ENCODE assay signal across 19 mouse cellular contexts in genomic region chr19:36098916-36099315, GRCm38 (mm10). TPM values are rescaled to one million over a fixed set of nuclear protein-coding genes. Genes with fewer than 3 reads are reported as not detected.
"Had no signal": no experiment of that assay in that cellular context is flagged by ENCODE, and none has a peak within 500 bp of the region (broad histone marks: within the 10 kb centered on the region; RNA-seq: fewer than 3 reads in every experiment).

No protein-coding gene starts in this region.

- H3K27ac ChIP-seq: neural tube, embryonic 15.5 days; stomach, embryonic 15.5 days; stomach, postnatal 0 days had no signal

- H3K4me1 ChIP-seq: neural tube, embryonic 15.5 days; stomach, embryonic 15.5 days had no signal

- H3K4me2 ChIP-seq: neural tube, embryonic 15.5 days; stomach, embryonic 15.5 days had no signal

- DNase-seq: retina, postnatal 1 day; right cerebral cortex, adult 18-20 months; right cerebral cortex, postnatal 14 days; right cerebral cortex, postnatal 25 days; right cerebral cortex, postnatal 4 days; spleen, adult 18-20 months; thymus, adult 18-20 months; thymus, adult 2 months; thymus, postnatal 14 days; thymus, postnatal 25 days; thymus, postnatal 36 days; thymus, postnatal 4 days had no signal

- H3K9me3 ChIP-seq: neural tube, embryonic 15.5 days; stomach, embryonic 15.5 days had no signal

- H3K27me3 ChIP-seq: neural tube, embryonic 15.5 days; stomach, embryonic 15.5 days had no signal

- H3K9ac ChIP-seq: neural tube, embryonic 15.5 days; stomach, embryonic 15.5 days had no signal

- H3K4me3 ChIP-seq: neural tube, embryonic 15.5 days; stomach, embryonic 15.5 days had no signal

RNA-seq across cellular contexts. Expression of gene Ankrd1, which starts 21.0 kb away (rescaled TPM):
- polyA plus RNA-seq: neural tube, embryonic 14.5 days; small intestine, adult 2 months; testis, adult 2 months had no signal

RNA-seq across cellular contexts. Expression of gene Htr7, which starts 41.6 kb away (rescaled TPM):
- polyA plus RNA-seq: stomach, embryonic 14.5 days had no signal
